Mouse (Mus musculus) ES-Bruce4 (cell line): ENCODE measurements around the gene Bcat2. TPM values are rescaled to one million over a fixed set of nuclear protein-coding genes. Genes with fewer than 3 reads are reported as not detected.

Source experiments
- H3K27ac ChIP-seq: 2 replicates; pipeline ENCODE4 v1.5.1; 2012; ENCODE audit warnings: low read length, inconsistent platforms; ENCODE audit not compliant: insufficient read depth
- H3K27me3 ChIP-seq: 2 replicates; pipeline ENCODE4 v1.6.1; 2012; ENCODE audit warnings: mild to moderate bottlenecking, low read length, inconsistent platforms; ENCODE audit not compliant: control insufficient read depth, poor library complexity, insufficient read depth, severe bottlenecking
- H3K36me3 ChIP-seq: 2 replicates; pipeline ENCODE4 v1.6.1; 2012; ENCODE audit warnings: inconsistent platforms, mild to moderate bottlenecking, low read length, moderate library complexity; ENCODE audit not compliant: control insufficient read depth, poor library complexity, insufficient read depth, severe bottlenecking
- H3K4me1 ChIP-seq: one replicate; pipeline ENCODE4 v1.8.1; 2011; ENCODE audit warnings: low read length; ENCODE audit not compliant: control insufficient read depth, insufficient read depth
- H3K4me3 ChIP-seq: 2 replicates; pipeline ENCODE4 v1.5.1; 2011; ENCODE audit warnings: low read depth, mild to moderate bottlenecking, low read length
- H3K9ac ChIP-seq: 2 replicates; pipeline ENCODE4 v1.6.1; 2012; ENCODE audit warnings: low read depth, mild to moderate bottlenecking, inconsistent platforms; ENCODE audit not compliant: poor library complexity, severe bottlenecking
- H3K9me3 ChIP-seq: replicated peaks from 2 replicates; pipeline ENCODE4 v1.6.1; 2012; ENCODE audit warnings: mild to moderate bottlenecking, low read length, inconsistent platforms; ENCODE audit not compliant: control insufficient read depth, poor library complexity, insufficient read depth, severe bottlenecking
- CTCF ChIP-seq: IDR thresholded peaks from one replicate; pipeline ENCODE4 v1.8.1; 2011; ENCODE audit warnings: low read depth, low read length
- EP300 ChIP-seq: IDR thresholded peaks from 2 replicates; pipeline ENCODE4 v1.6.1; 2011; ENCODE audit warnings: low read depth, low read length; ENCODE audit not compliant: insufficient read depth
- POLR2A ChIP-seq: IDR thresholded peaks from one replicate; pipeline ENCODE4 v1.8.1; 2011; ENCODE audit warnings: low read length; ENCODE audit not compliant: insufficient read depth
- polyA plus RNA-seq: library from polyadenylated mRNA; stranded (reverse); fragments of >200 nt; gene quantifications from 2 replicates; pipeline ENCODE4 v1.2.4, GENCODE M21; 2011; ENCODE audit warnings: low read depth; ENCODE audit not compliant: missing spikeins, insufficient read depth, insufficient read length

The Bcat2 gene
- polyA plus RNA-seq, 1 experiment = 104 TPM

- no peaks in the 10 kb centered on the region for H3K36me3 ChIP-seq
- H3K4me3 ChIP-seq = peak overlapping the region; percentile 15
- H3K9ac ChIP-seq = peak overlapping the region; percentile 35
- H3K27me3 ChIP-seq = no peaks in the 10 kb centered on the region
- peaks cover 5% of the 10 kb centered on the region for H3K4me1 ChIP-seq
- no peak overlapping the region for H3K27ac ChIP-seq
- no peaks in the 10 kb centered on the region for H3K9me3 ChIP-seq
- TF ChIP-seq POLR2A (no peak), EP300 (no peak), CTCF (no peak)
Measured at GRCm38 (mm10) chr7:45630064-45630907, 60.3 kb downstream of the Bcat2 start.

- Histone ChIP-seq H3K9me3 (no peaks in the 10 kb centered on the region), H3K4me1 (peaks cover 5% of the 10 kb centered on the region), H3K36me3 (no peaks in the 10 kb centered on the region), H3K27ac (no peak overlapping the region), H3K27me3 (no peaks in the 10 kb centered on the region), H3K4me3 (peak overlapping the region; percentile 48), H3K9ac (peak overlapping the region; percentile 86)
- TF ChIP-seq CTCF (peak; percentile 21), EP300 (no peak)
Measured at GRCm38 (mm10) chr7:45632499-45632898, 62.5 kb downstream of the Bcat2 start.

GRCm38 (mm10) chr7:45634946-45635681 is 65.2 kb downstream of the Bcat2 start:
- Histone ChIP-seq H3K9me3 (no peaks in the 10 kb centered on the region), H3K36me3 (no peaks in the 10 kb centered on the region), H3K4me3 (no peak overlapping the region), H3K4me1 (peaks cover 5% of the 10 kb centered on the region), H3K9ac (no peak overlapping the region), H3K27ac (no peak overlapping the region), H3K27me3 (no peaks in the 10 kb centered on the region)
- no peak for TF ChIP-seq EP300
- no peak for TF ChIP-seq POLR2A
- no peak for TF ChIP-seq CTCF

- Histone ChIP-seq H3K9ac (no peak overlapping the region), H3K4me3 (no peak overlapping the region), H3K9me3 (no peaks in the 10 kb centered on the region), H3K27ac (no peak overlapping the region), H3K27me3 (no peaks in the 10 kb centered on the region), H3K4me1 (peaks cover 5% of the 10 kb centered on the region), H3K36me3 (no peaks in the 10 kb centered on the region)
- TF ChIP-seq CTCF = no peak
- TF ChIP-seq EP300 = no peak
- TF ChIP-seq POLR2A = no peak
Measured at GRCm38 (mm10) chr7:45635711-45636688, 66.0 kb downstream of the Bcat2 start.

- H3K9ac ChIP-seq = no peak overlapping the region
- no peaks in the 10 kb centered on the region for H3K9me3 ChIP-seq
- no peaks in the 10 kb centered on the region for H3K27me3 ChIP-seq
- TF ChIP-seq EP300 = no peak
- TF ChIP-seq POLR2A = no peak
- TF ChIP-seq CTCF = no peak
- no peak overlapping the region for H3K27ac ChIP-seq
- no peak overlapping the region for H3K4me3 ChIP-seq
- no peaks in the 10 kb centered on the region for H3K4me1 ChIP-seq
- H3K36me3 ChIP-seq = no peaks in the 10 kb centered on the region
Measured at GRCm38 (mm10) chr7:45637710-45638109, 67.8 kb downstream of the Bcat2 start.
